Mouse (Mus musculus): Measurements from ENCODE around the gene Ctps2. TPM values are rescaled to one million over a fixed set of nuclear protein-coding genes. Genes with fewer than 3 reads are reported as not detected.

Gene Ctps2
- polyA plus RNA-seq, 1 experiment from 2014 or later, result 98.4 TPM

DNA sequence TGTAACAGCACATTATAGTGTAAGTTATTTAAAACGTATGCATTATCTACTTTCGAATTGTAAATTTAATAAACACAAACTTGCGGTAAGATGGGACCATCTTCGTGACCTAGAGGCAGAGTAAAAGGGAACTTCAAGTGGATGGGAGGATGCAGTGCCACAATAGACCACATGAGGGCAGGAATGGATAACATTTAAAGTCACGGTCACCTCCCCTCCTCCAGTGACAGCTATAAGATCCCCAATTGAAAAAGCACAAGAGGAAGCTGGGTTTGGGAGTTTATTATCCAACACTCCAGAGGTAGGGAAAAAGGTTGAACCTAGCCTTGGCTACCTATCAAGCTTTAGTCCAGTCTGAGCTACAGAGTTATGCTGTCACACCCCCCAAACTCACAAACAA is 14.7 kb downstream of the Ctps2 start:
- peak; percentile 37 for DNase-seq (ENCODE audit: low spot score)
- no peak overlapping the region for H3K4me3 ChIP-seq
- H3K9me3 ChIP-seq (replicated peaks), result no peaks in the 10 kb centered on the region
- H3K4me1 ChIP-seq, result no peaks in the 10 kb centered on the region
- 36% methylated on average over 5 of the region's 5 CpGs for WGBS
- H3K36me3 ChIP-seq, result peaks cover 18% of the 10 kb centered on the region
- H3K27me3 ChIP-seq (ENCODE audit: low read depth, poor library complexity, severe bottlenecking), result peaks cover 31% of the 10 kb centered on the region; the same call in 1 of the 2 replicates
- H3K27ac ChIP-seq, result no peak overlapping the region

DNA sequence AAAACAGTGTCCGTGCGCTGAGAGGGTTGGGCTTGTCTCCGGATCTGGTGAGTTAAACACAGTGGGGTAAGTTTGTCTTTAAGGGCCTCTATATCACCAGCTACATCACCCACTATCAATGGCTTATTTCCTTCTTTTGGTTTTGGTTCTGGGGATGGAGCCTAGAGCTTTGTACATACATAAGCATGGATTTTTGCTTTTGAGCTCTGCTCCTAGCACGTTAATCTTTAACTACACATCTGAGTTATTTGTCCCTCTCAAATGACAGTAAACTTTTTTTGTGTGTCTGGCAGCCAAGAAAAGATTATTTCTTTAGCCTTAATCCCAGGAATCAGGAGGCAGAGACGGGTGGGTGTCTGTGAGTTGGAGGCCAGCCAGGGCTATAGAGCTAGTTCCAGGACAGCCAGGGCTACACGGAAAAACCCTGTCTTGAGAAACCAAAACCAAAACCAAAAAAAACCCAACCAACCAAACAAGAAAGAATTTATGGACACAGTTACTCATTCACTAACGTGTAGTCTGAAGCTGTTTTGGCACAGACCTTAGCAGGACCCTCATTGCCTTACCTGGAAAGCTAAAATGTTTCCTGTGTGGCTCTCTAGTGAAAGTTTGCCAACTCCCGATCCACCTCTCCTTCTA is 20.6 kb downstream of the Ctps2 start:
- H3K36me3 ChIP-seq, result peaks cover 33% of the 10 kb centered on the region
- no peaks in the 10 kb centered on the region for H3K9me3 ChIP-seq (replicated peaks)
- H3K4me3 ChIP-seq, result no peak overlapping the region
- H3K27ac ChIP-seq, result no peak overlapping the region
- H3K27me3 ChIP-seq (ENCODE audit: low read depth, poor library complexity, severe bottlenecking), result peaks cover 62% of the 10 kb centered on the region
- no peaks in the 10 kb centered on the region for H3K4me1 ChIP-seq
- DNase-seq (ENCODE audit: low spot score), result no peak
- WGBS, result 94% methylated on average over 8 of the region's 8 CpGs

GRCm38 (mm10) chrX:162931467-162931866 is 30.4 kb downstream of the Ctps2 start:
- H3K4me1 ChIP-seq, result no peaks in the 10 kb centered on the region
- DNase-seq (ENCODE audit: low spot score), result no peak
- peaks cover 41% of the 10 kb centered on the region for H3K36me3 ChIP-seq
- no peak overlapping the region for H3K4me3 ChIP-seq
- H3K9me3 ChIP-seq (replicated peaks), result no peaks in the 10 kb centered on the region
- H3K27ac ChIP-seq, result no peak overlapping the region
- peaks cover 49% of the 10 kb centered on the region for H3K27me3 ChIP-seq (ENCODE audit: low read depth, poor library complexity, severe bottlenecking)
- WGBS, result 94% methylated on average over 2 of the region's 2 CpGs

GRCm38 (mm10) chrX:162942027-162942426 is 41.0 kb downstream of the Ctps2 start:
- DNase-seq (ENCODE audit: low spot score), result no peak
- H3K4me3 ChIP-seq, result no peak overlapping the region
- H3K27me3 ChIP-seq (ENCODE audit: low read depth, poor library complexity, severe bottlenecking), result peaks cover 68% of the 10 kb centered on the region
- WGBS, result 85% methylated on average over 1 of the region's 1 CpGs
- no peak overlapping the region for H3K27ac ChIP-seq
- H3K4me1 ChIP-seq, result no peaks in the 10 kb centered on the region
- H3K36me3 ChIP-seq, result peaks cover 35% of the 10 kb centered on the region
- H3K9me3 ChIP-seq (replicated peaks), result no peaks in the 10 kb centered on the region

DNA sequence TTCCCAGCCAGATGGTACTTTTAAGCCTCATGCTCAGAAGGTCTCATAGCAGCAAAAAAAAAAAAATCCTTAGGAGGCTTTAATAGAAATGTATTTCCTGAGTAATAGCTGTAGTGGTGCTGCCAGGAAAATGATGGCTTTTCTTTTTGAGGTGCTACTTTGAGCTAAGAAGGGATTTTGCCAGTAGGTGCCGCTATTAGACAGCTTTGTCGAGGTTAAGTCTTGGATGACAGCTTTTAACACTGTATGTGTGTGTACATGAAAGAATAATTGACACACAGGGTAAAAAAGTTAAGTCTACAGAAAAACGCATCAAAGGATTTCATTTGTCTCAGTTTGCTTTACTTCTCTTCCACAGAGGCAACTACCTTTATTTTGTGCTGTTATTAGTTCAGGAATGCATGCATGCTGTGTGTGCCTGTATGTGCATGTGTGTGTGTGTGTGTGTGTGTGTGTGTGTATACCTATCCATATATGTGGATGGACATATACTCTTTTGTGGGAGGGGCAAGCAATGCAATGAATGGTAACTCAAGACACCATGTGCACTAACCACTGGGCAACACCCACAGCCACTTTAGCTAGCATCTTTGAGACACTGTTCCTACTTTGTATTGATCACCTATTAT is 48.9 kb downstream of the Ctps2 start:
- H3K4me1 ChIP-seq, result no peaks in the 10 kb centered on the region
- H3K36me3 ChIP-seq, result no peaks in the 10 kb centered on the region
- DNase-seq (ENCODE audit: low spot score), result no peak
- no peak overlapping the region for H3K4me3 ChIP-seq
- H3K9me3 ChIP-seq (replicated peaks), result no peaks in the 10 kb centered on the region
- peaks cover 53% of the 10 kb centered on the region for H3K27me3 ChIP-seq (ENCODE audit: low read depth, poor library complexity, severe bottlenecking)
- WGBS, result 49% methylated on average over 3 of the region's 3 CpGs
- H3K27ac ChIP-seq, result no peak overlapping the region

- no peaks in the 10 kb centered on the region for H3K36me3 ChIP-seq
- no peaks in the 10 kb centered on the region for H3K9me3 ChIP-seq (replicated peaks)
- peaks cover 82% of the 10 kb centered on the region for H3K27me3 ChIP-seq (ENCODE audit: low read depth, poor library complexity, severe bottlenecking)
- 83% methylated on average over 3 of the region's 3 CpGs for WGBS
- no peak overlapping the region for H3K27ac ChIP-seq
- no peak for DNase-seq (ENCODE audit: low spot score)
- H3K4me1 ChIP-seq, result no peaks in the 10 kb centered on the region
- H3K4me3 ChIP-seq, result no peak overlapping the region
Measured at GRCm38 (mm10) chrX:162957921-162958320, 56.9 kb downstream of the Ctps2 start.

GRCm38 (mm10) chrX:162963840-162964239 is 62.8 kb downstream of the Ctps2 start:
- WGBS, result 44% methylated on average over 4 of the region's 4 CpGs
- no peak overlapping the region for H3K27ac ChIP-seq
- H3K36me3 ChIP-seq, result no peaks in the 10 kb centered on the region
- H3K4me1 ChIP-seq, result no peaks in the 10 kb centered on the region
- no peaks in the 10 kb centered on the region for H3K9me3 ChIP-seq (replicated peaks)
- H3K27me3 ChIP-seq (ENCODE audit: low read depth, poor library complexity, severe bottlenecking), result peaks cover 88% of the 10 kb centered on the region
- no peak overlapping the region for H3K4me3 ChIP-seq
- DNase-seq (ENCODE audit: low spot score), result no peak

- H3K4me3 ChIP-seq, result no peak within 1 kb of the TSS
- WGBS, result 42% methylated on average over 3 of the region's 3 CpGs
- H3K9me3 ChIP-seq (replicated peaks), result no peaks in the 10 kb centered on the region
- DNase-seq (ENCODE audit: low spot score), result no peak
- no peaks in the 10 kb centered on the region for H3K4me1 ChIP-seq
- peaks cover 88% of the 10 kb centered on the region for H3K27me3 ChIP-seq (ENCODE audit: low read depth, poor library complexity, severe bottlenecking)
- H3K27ac ChIP-seq, result no peak within 1 kb of the TSS
- no peaks in the 10 kb centered on the region for H3K36me3 ChIP-seq
Measured at GRCm38 (mm10) chrX:162964383-162964782, 63.3 kb downstream of the Ctps2 start, which contains the start of gene S100g. S100g (minus strand) TSS chrX:162964599.

GRCm38 (mm10) chrX:162967456-162967855 is 66.4 kb downstream of the Ctps2 start:
- Histone ChIP-seq H3K4me1 (no peaks in the 10 kb centered on the region), H3K36me3 (no peaks in the 10 kb centered on the region), H3K9me3 (replicated peaks) (no peaks in the 10 kb centered on the region), H3K4me3 (no peak overlapping the region), H3K27me3 (ENCODE audit: low read depth, poor library complexity, severe bottlenecking) (peaks cover 88% of the 10 kb centered on the region), H3K27ac (no peak overlapping the region)
- WGBS, result 91% methylated on average over 8 of the region's 8 CpGs
- no peak for DNase-seq (ENCODE audit: low spot score)

GRCm38 (mm10) chrX:162976194-162976593 is 75.2 kb downstream of the Ctps2 start:
- Histone ChIP-seq H3K4me1 (no peaks in the 10 kb centered on the region), H3K27me3 (ENCODE audit: low read depth, poor library complexity, severe bottlenecking) (peaks cover 38% of the 10 kb centered on the region), H3K9me3 (replicated peaks) (no peaks in the 10 kb centered on the region), H3K27ac (no peak overlapping the region), H3K4me3 (no peak overlapping the region), H3K36me3 (no peaks in the 10 kb centered on the region)
- whole genome bisulfite sequencing, result 91% methylated on average over 3 of the region's 3 CpGs
- no peak for DNase-seq (ENCODE audit: low spot score)

GRCm38 (mm10) chrX:162986876-162987495 is 85.9 kb downstream of the Ctps2 start:
- H3K4me3 ChIP-seq, result no peak overlapping the region
- H3K27ac ChIP-seq, result no peak overlapping the region
- no peak for DNase-seq (ENCODE audit: low spot score)
- H3K9me3 ChIP-seq (replicated peaks), result no peaks in the 10 kb centered on the region
- peaks cover 4% of the 10 kb centered on the region; the same call in 1 of the 2 replicates for H3K36me3 ChIP-seq
- WGBS, result 96% methylated on average over 10 of the region's 10 CpGs
- no peaks in the 10 kb centered on the region for H3K4me1 ChIP-seq
- H3K27me3 ChIP-seq (ENCODE audit: low read depth, poor library complexity, severe bottlenecking), result peaks cover 18% of the 10 kb centered on the region; the same call in 1 of the 2 replicates

GRCm38 (mm10) chrX:162991396-162991795 is 90.4 kb downstream of the Ctps2 start:
- no peak for DNase-seq (ENCODE audit: low spot score)
- Histone ChIP-seq H3K4me1 (no peaks in the 10 kb centered on the region), H3K27ac (no peak overlapping the region), H3K4me3 (no peak overlapping the region), H3K27me3 (ENCODE audit: low read depth, poor library complexity, severe bottlenecking) (peaks cover 59% of the 10 kb centered on the region), H3K36me3 (no peaks in the 10 kb centered on the region), H3K9me3 (replicated peaks) (no peaks in the 10 kb centered on the region)
- WGBS, result 91% methylated on average over 4 of the region's 4 CpGs

DNA sequence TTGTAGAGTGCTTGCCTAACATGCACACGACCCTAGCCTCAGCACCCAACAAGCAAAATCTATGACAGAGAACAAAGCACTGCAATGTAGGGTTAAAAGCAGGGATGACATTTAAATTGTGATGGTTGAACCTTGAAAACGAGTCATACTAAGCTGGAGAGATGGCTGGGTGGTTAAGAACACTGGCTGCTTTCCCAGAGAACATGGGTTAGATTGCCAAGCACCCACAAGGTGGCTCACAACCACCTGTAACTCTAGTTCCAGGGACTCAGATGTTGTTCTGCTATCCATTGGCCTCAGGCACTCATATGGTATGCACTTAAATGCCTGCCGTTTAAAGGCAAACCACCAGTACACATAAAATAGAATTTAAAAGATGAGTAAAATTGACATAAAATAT is 91.1 kb downstream of the Ctps2 start:
- no peaks in the 10 kb centered on the region for H3K4me1 ChIP-seq
- no peak for DNase-seq (ENCODE audit: low spot score)
- no peaks in the 10 kb centered on the region; the same call in 1 of the 2 replicates for H3K36me3 ChIP-seq
- H3K27ac ChIP-seq, result no peak overlapping the region
- peaks cover 66% of the 10 kb centered on the region for H3K27me3 ChIP-seq (ENCODE audit: low read depth, poor library complexity, severe bottlenecking)
- H3K9me3 ChIP-seq (replicated peaks), result no peaks in the 10 kb centered on the region
- WGBS, result 83% methylated on average over 3 of the region's 3 CpGs
- H3K4me3 ChIP-seq, result no peak overlapping the region
